Comparison of ENCODE assay signal across 17 mouse cellular contexts in the genomic region with DNA sequence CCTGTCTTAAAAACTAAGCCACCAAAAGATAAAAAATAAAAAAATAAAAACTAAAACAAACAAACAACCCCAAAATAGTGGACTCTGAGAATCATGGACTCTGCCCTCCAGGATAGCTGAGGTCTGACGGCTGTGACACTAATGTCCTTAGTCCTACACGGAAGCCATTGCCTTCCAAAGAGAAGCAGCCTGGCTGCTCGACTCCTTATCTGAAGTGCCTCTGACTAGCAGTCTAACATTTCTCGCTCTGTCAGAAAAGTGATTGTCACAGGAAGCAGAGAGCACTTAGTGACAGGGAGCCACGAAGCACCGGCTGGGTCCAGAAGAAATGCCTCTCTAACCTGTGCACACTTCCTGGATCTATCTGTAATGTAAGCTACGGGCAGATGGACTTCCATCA. TPM values are rescaled to one million over a fixed set of nuclear protein-coding genes. Genes with fewer than 3 reads are reported as not detected.
DNase-seq lines count a peak whose midpoint lies in the region; ATAC-seq and TF ChIP-seq lines count a peak whose summit lies in the region.
"Had no signal": no experiment of that assay in that cellular context is flagged by ENCODE, and none has a peak within 500 bp of the region (broad histone marks: within the 10 kb centered on the region; RNA-seq: fewer than 3 reads in every experiment).

No protein-coding gene starts in this region.

- DNase-seq in heart, postnatal 0 days (ENCODE audit: low spot score) = peak; percentile 76
- no peak for DNase-seq in liver, embryonic 14.5 days (ENCODE audit: low read depth in 3 of 3, low spot score in 3 of 3)
- no peak for DNase-seq in gastrocnemius, postnatal 36 days
- no peak for DNase-seq in cerebellum, adult 2 months
- DNase-seq: B cell, adult 2 months; cerebellum, adult 8-10 months; kidney, adult 11 months; kidney, postnatal 10 days; lung, postnatal 14 days; right cerebral cortex, postnatal 14 days; thymus, postnatal 4 days had no signal

- H3K27me3 ChIP-seq in intestine, embryonic 16.5 days (replicated peaks; ENCODE audit: control insufficient read depth, insufficient read depth, low read length) = no peaks in the 10 kb centered on the region
- H3K27me3 ChIP-seq in intestine, embryonic 15.5 days (replicated peaks) = no peaks in the 10 kb centered on the region
- H3K27me3 ChIP-seq in heart, embryonic 13.5 days (replicated peaks) = no peaks in the 10 kb centered on the region
- H3K27me3 ChIP-seq in heart, postnatal 0 days (ENCODE audit: control insufficient read depth, insufficient read depth, low read length) = no peaks in the 10 kb centered on the region
- H3K27me3 ChIP-seq in liver, embryonic 14.5 days (ENCODE audit: control insufficient read depth, insufficient read depth, low read length) = no peaks in the 10 kb centered on the region
- no peaks in the 10 kb centered on the region for H3K27me3 ChIP-seq in cerebellum, adult 2 months (ENCODE audit: control insufficient read depth, insufficient read depth, low read length)
- H3K27me3 ChIP-seq: hindbrain, embryonic 13.5 days had no signal

- no peak overlapping the region for H3K9ac ChIP-seq in intestine, embryonic 16.5 days (ENCODE audit: low read depth, low read length)
- H3K9ac ChIP-seq in intestine, embryonic 15.5 days = no peak overlapping the region
- peak overlapping the region; percentile 56; the same call in 1 of the 2 replicates for H3K9ac ChIP-seq in heart, embryonic 13.5 days
- no peak overlapping the region for H3K9ac ChIP-seq in heart, postnatal 0 days (replicated peaks; ENCODE audit: low read depth, low read length)
- H3K9ac ChIP-seq in liver, embryonic 14.5 days (replicated peaks) = no peak overlapping the region
- H3K9ac ChIP-seq: hindbrain, embryonic 13.5 days had no signal

- no peak for TF ChIP-seq EP300 in heart, postnatal 0 days (IDR thresholded peaks at IDR 0.05; ENCODE audit: low read depth)
- no peak for TF ChIP-seq EP300 in liver, embryonic 14.5 days (IDR thresholded peaks at IDR 0.05; ENCODE audit: low read depth)

- no peak overlapping the region for H3K27ac ChIP-seq in intestine, embryonic 16.5 days (ENCODE audit: low read length)
- H3K27ac ChIP-seq in intestine, embryonic 15.5 days = no peak overlapping the region
- H3K27ac ChIP-seq in heart, embryonic 13.5 days (replicated peaks) = peak overlapping the region; percentile 87
- H3K27ac ChIP-seq in heart, postnatal 0 days (ENCODE audit: low read depth) = peak overlapping the region; percentile 78
- no peak overlapping the region for H3K27ac ChIP-seq in liver, embryonic 14.5 days
- no peak overlapping the region for H3K27ac ChIP-seq in cerebellum, adult 2 months (ENCODE audit: insufficient read depth, low read length)
- H3K27ac ChIP-seq: embryonic facial prominence, embryonic 10.5 days; hindbrain, embryonic 13.5 days; layer of hippocampus, adult 2 months had no signal

- no peaks in the 10 kb centered on the region for H3K9me3 ChIP-seq in intestine, embryonic 16.5 days (ENCODE audit: control insufficient read depth, low read length)
- no peaks in the 10 kb centered on the region for H3K9me3 ChIP-seq in intestine, embryonic 15.5 days
- no peaks in the 10 kb centered on the region for H3K9me3 ChIP-seq in heart, embryonic 13.5 days
- H3K9me3 ChIP-seq in heart, postnatal 0 days (replicated peaks; ENCODE audit: control insufficient read depth, low read length) = no peaks in the 10 kb centered on the region
- no peaks in the 10 kb centered on the region for H3K9me3 ChIP-seq in liver, embryonic 14.5 days (ENCODE audit: control insufficient read depth, low read length)
- H3K9me3 ChIP-seq: embryonic facial prominence, embryonic 10.5 days; hindbrain, embryonic 13.5 days had no signal

- H3K4me3 ChIP-seq in intestine, embryonic 16.5 days (ENCODE audit: low read length) = no peak overlapping the region
- H3K4me3 ChIP-seq in intestine, embryonic 15.5 days (replicated peaks) = no peak overlapping the region
- H3K4me3 ChIP-seq in heart, embryonic 13.5 days = no peak overlapping the region
- H3K4me3 ChIP-seq in heart, postnatal 0 days (ENCODE audit: low read depth, low read length) = no peak overlapping the region
- H3K4me3 ChIP-seq in liver, embryonic 14.5 days (ENCODE audit: insufficient read depth in 1 of 2, low read depth in 2 of 2, low read length in 2 of 2) = no peak overlapping the region
- H3K4me3 ChIP-seq in cerebellum, adult 2 months (replicated peaks; ENCODE audit: insufficient read depth, low read depth, low read length) = no peak overlapping the region
- H3K4me3 ChIP-seq: embryonic facial prominence, embryonic 10.5 days; hindbrain, embryonic 13.5 days; layer of hippocampus, adult 2 months had no signal

- H3K36me3 ChIP-seq in intestine, embryonic 16.5 days (ENCODE audit: control insufficient read depth, insufficient read depth, low read length) = no peaks in the 10 kb centered on the region; the same call in 1 of the 2 replicates
- peaks cover 7% of the 10 kb centered on the region; the same call in 1 of the 2 replicates for H3K36me3 ChIP-seq in intestine, embryonic 15.5 days
- peaks cover 49% of the 10 kb centered on the region for H3K36me3 ChIP-seq in heart, embryonic 13.5 days
- H3K36me3 ChIP-seq in heart, postnatal 0 days (replicated peaks; ENCODE audit: control insufficient read depth, insufficient read depth, low read length) = peaks cover 45% of the 10 kb centered on the region
- no peaks in the 10 kb centered on the region for H3K36me3 ChIP-seq in liver, embryonic 14.5 days (replicated peaks; ENCODE audit: control insufficient read depth, insufficient read depth, low read depth)

- no peak overlapping the region for H3K4me2 ChIP-seq in intestine, embryonic 16.5 days (ENCODE audit: low read depth, low read length)
- H3K4me2 ChIP-seq in intestine, embryonic 15.5 days (replicated peaks) = no peak overlapping the region
- peak overlapping the region; percentile 49 for H3K4me2 ChIP-seq in heart, embryonic 13.5 days
- H3K4me2 ChIP-seq in heart, postnatal 0 days (ENCODE audit: low read depth, low read length) = peak overlapping the region; percentile 6
- no peak overlapping the region for H3K4me2 ChIP-seq in liver, embryonic 14.5 days (ENCODE audit: low read depth)
- H3K4me2 ChIP-seq: hindbrain, embryonic 13.5 days had no signal

- intact Hi-C loops in gastrocnemius, postnatal 36 days (cut with DNase I) = no loop called here

- TF ChIP-seq POLR2A in cerebellum, adult 2 months (IDR thresholded peaks at IDR 0.05; ENCODE audit: borderline replicate concordance, insufficient read depth, low read length) = no peak

- WGBS in intestine, embryonic 16.5 days = 78% methylated on average over 7 of the region's 7 CpGs
- 80% methylated on average over 7 of the region's 7 CpGs for WGBS in intestine, embryonic 15.5 days
- WGBS in heart, embryonic 13.5 days = 17% methylated on average over 7 of the region's 7 CpGs
- 21% methylated on average over 7 of the region's 7 CpGs for WGBS in heart, postnatal 0 days
- WGBS in liver, embryonic 14.5 days (ENCODE audit: insufficient replicate concordance) = 19% methylated on average over 7 of the region's 7 CpGs
- WGBS in cerebellum, adult 2 months = 95% methylated on average over 7 of the region's 7 CpGs

- H3K4me1 ChIP-seq in intestine, embryonic 16.5 days (ENCODE audit: control insufficient read depth, insufficient read depth, low read length) = no peaks in the 10 kb centered on the region
- H3K4me1 ChIP-seq in intestine, embryonic 15.5 days (replicated peaks) = no peaks in the 10 kb centered on the region
- H3K4me1 ChIP-seq in heart, embryonic 13.5 days = peaks cover 31% of the 10 kb centered on the region
- peaks cover 8% of the 10 kb centered on the region for H3K4me1 ChIP-seq in heart, postnatal 0 days (ENCODE audit: control insufficient read depth, insufficient read depth)
- peaks cover 4 to 11% of the 10 kb centered on the region in 2 experiments; a peak in 3 of 4 replicates for H3K4me1 ChIP-seq in liver, embryonic 14.5 days (replicated peaks; ENCODE audit: control insufficient read depth in 2 of 2, insufficient read depth in 2 of 2, low read length in 1 of 2)
- no peaks in the 10 kb centered on the region for H3K4me1 ChIP-seq in cerebellum, adult 2 months (ENCODE audit: control insufficient read depth, insufficient read depth, low read length)
- H3K4me1 ChIP-seq: embryonic facial prominence, embryonic 10.5 days; hindbrain, embryonic 13.5 days had no signal

- no peak for TF ChIP-seq CTCF in heart, postnatal 0 days (IDR thresholded peaks at IDR 0.05; ENCODE audit: low read depth)
- TF ChIP-seq CTCF in liver, embryonic 14.5 days (IDR thresholded peaks at IDR 0.05; ENCODE audit: low read depth) = no peak
- TF ChIP-seq CTCF in cerebellum, adult 2 months (IDR thresholded peaks at IDR 0.05; ENCODE audit: borderline replicate concordance, insufficient read depth, low read depth, low read length) = no peak

- peak; percentile 31; the same call in 1 of the 2 replicates for ATAC-seq in intestine, embryonic 16.5 days
- ATAC-seq in intestine, embryonic 15.5 days = no peak
- ATAC-seq in heart, embryonic 13.5 days (ENCODE audit: extremely low read depth, insufficient number of reproducible peaks, low FRiP score, low TSS enrichment) = 0 out of 2 replicates have a peak, but pooled peaks have one; percentile 59
- peak; percentile 72 for ATAC-seq in heart, postnatal 0 days (ENCODE audit: insufficient read depth, low read depth)
- 0 out of 2 replicates have a peak, but pooled peaks have one; percentile 12 for ATAC-seq in liver, embryonic 14.5 days (ENCODE audit: insufficient read depth)

RNA-seq across cellular contexts. Expression of a gene that starts 7.9 kb away (rescaled TPM):
- polyA plus RNA-seq in intestine, embryonic 16.5 days (2015; fragmentation: Nextera tagmentation; extraction: Ambion mirVana) = 39.1 and 53.0 TPM in 2 replicates
- polyA plus RNA-seq in intestine, embryonic 15.5 days (2015; fragmentation: Nextera tagmentation; extraction: Ambion mirVana) = 51.1 and 55.5 TPM in 2 replicates
- 35.8 and 39.4 TPM in 2 replicates for polyA plus RNA-seq in heart, embryonic 13.5 days (2015; fragmentation: Nextera tagmentation; extraction: Ambion mirVana)
- total RNA-seq in heart, postnatal 0 days (2014; rRNA removed; ENCODE audit: low replicate concordance) = 14.2 and 35.0 TPM in 2 replicates
- 21.1 and 22.0 TPM in 2 replicates for polyA plus RNA-seq in heart, postnatal 0 days (2015; fragmentation: Nextera tagmentation; extraction: Ambion mirVana)
- polyA plus RNA-seq in liver, embryonic 14.5 days (2012; rRNA removed) = 14.5 and 20.7 TPM in 2 replicates
- 26.6 and 31.9 TPM in 2 replicates for polyA plus RNA-seq in liver, embryonic 14.5 days (2014; fragmentation: Nextera tagmentation; extraction: Ambion mirVana)
- total RNA-seq in gastrocnemius, postnatal 36 days (2021) = 1 to 10 TPM; 8.1 to 8.2 TPM
- polyA plus RNA-seq in cerebellum, adult 2 months (2012; rRNA removed) = 33.0 and 36.9 TPM in 2 replicates

Comparison
In these comparisons a context has a peak if more than half of its experiments do, and no peak if none do; other contexts are left out.
1. H3K27ac ChIP-seq: peak in heart, embryonic 13.5 days (single experiment) and heart, postnatal 0 days (single experiment); none in intestine, embryonic 16.5 days (single experiment), intestine, embryonic 15.5 days (single experiment), liver, embryonic 14.5 days (single experiment) and cerebellum, adult 2 months (single experiment).
2. H3K4me2 ChIP-seq: peak in heart, embryonic 13.5 days (single experiment) and heart, postnatal 0 days (single experiment); none in intestine, embryonic 16.5 days (single experiment), intestine, embryonic 15.5 days (single experiment) and liver, embryonic 14.5 days (single experiment).